Mouse (Mus musculus) gastrocnemius, postnatal 25 days (tissue): Measurements from ENCODE around the gene Mcrip1. TPM values are rescaled to one million over a fixed set of nuclear protein-coding genes. Genes with fewer than 3 reads are reported as not detected.
A peak's percentile ranks its signal among the peaks of the same experiment; 100 is the strongest.
"Not testable (repeated sequence)": the region's sequence is repeated elsewhere in the genome, so short reads cannot be mapped to it uniquely, and the experiment has no call there.

Experiments
- DNase-seq: peaks from one replicate; pipeline ENCODE4 v3.0.0; 2022
- long read RNA-seq, 2 experiments: library from polyadenylated mRNA; stranded (forward); transcript quantifications; one replicate each; pipeline ENCODE4 v2.0.0; 2021
- total RNA-seq, 2 experiments: library from RNA; stranded (reverse); gene quantifications; 1 replicate in 1 of 2; 2 replicates in 1 of 2; pipeline ENCODE4 v1.2.3; 2021

The Mcrip1 gene
- 10 to 100 TPM; 21.4 to 23.7 TPM for total RNA-seq
- long read RNA-seq, experiment 1, transcript Mcrip1-201 (5 exons, 1,205 nt): major isoform, 58 of 77 reads
- long read RNA-seq, experiment 1, partial matches to known transcripts: 2 of 77 reads
- long read RNA-seq, experiment 1, other reads (novel, unspliced or antisense): 15 of 77 reads
- long read RNA-seq, experiment 2, transcript Mcrip1-201 (5 exons, 1,205 nt): major isoform, 76 of 79 reads
- long read RNA-seq, experiment 2, partial matches to known transcripts: 1 of 79 reads
- long read RNA-seq, experiment 2, other reads (novel, unspliced or antisense): 1 of 79 reads

- peak; percentile 94 for DNase-seq
Measured at GRCm38 (mm10) chr11:120549168-120549945, at the start of gene Mcrip1. Mcrip1 (minus strand) TSS chr11:120549727.

GRCm38 (mm10) chr11:120598990-120599549 is 49.5 kb upstream of the Mcrip1 start:
- no peak for DNase-seq

GRCm38 (mm10) chr11:120598283-120598989 is 48.9 kb upstream of the Mcrip1 start, which contains the start of the genes Alyref and Anapc11:
Alyref (minus strand) TSS chr11:120598365.
Anapc11 (plus strand) TSS chr11:120598421.
- DNase-seq: peak; percentile 94

GRCm38 (mm10) chr11:120597240-120598235 is 48.0 kb upstream of the Mcrip1 start:
- DNase-seq: no peak

DNA sequence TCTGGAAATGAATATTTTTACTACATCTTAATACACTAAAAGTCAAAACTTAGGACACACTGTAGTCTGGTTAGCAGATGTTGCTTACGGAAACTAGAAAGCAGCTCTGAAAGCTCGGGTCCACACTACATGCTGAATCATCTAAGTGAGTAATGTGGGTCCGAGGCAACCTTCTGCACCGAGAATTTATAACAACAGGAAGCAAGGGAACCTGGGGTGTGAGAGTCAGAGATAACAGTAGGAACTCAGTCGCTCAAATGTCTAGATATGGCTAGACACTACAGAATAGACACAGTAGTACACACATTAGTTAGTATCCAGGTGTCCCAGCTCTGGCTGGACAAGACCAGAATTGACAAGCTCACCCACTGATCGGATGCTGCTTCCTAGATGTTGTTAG is 39.0 kb upstream of the Mcrip1 start:
- no peak for DNase-seq

DNA sequence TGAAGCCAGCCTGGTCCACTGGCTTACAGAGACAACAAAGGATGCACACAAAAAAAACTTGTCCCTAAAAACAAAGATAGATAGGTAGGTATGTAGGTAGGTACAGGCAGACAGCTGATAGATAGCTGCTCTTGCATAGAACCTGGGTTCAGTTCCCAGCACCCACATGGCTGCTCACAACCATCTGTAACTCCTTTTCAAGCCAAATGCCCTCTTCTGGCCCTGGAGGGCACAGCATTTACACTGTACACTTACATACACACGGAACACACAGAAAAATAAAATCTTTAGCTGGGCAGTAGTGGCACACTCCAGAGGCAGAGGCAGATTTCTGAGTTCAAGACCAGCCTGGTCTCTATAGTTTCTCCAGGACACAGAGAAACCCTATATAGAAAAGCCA is 34.4 kb upstream of the Mcrip1 start:
- DNase-seq: no peak

DNA sequence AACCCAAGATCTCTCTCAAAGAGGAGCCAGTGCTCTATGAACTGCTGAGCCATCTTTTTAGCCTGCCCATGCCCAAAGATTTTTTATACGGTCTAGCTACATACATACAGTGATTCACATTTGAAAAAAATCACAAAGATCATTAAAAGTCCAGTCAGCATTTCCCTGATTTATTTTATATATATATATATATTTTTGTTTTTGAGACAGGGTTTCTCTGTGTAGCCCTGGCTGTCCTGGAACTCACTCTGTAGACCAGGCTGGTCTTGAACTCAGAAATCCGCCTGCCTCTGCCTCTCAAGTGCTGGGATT is 33.4 kb upstream of the Mcrip1 start:
- DNase-seq: not testable (repeated sequence)

GRCm38 (mm10) chr11:120582268-120582981 is 32.9 kb upstream of the Mcrip1 start:
- no peak for DNase-seq

GRCm38 (mm10) chr11:120581490-120582267 is 32.2 kb upstream of the Mcrip1 start, which contains the start of gene Arhgdia:
Arhgdia (minus strand) TSS chr11:120581624.
- peak; percentile 88 for DNase-seq

- DNase-seq: peak; percentile 48
Measured at GRCm38 (mm10) chr11:120580871-120581331, 31.4 kb upstream of the Mcrip1 start.

DNA sequence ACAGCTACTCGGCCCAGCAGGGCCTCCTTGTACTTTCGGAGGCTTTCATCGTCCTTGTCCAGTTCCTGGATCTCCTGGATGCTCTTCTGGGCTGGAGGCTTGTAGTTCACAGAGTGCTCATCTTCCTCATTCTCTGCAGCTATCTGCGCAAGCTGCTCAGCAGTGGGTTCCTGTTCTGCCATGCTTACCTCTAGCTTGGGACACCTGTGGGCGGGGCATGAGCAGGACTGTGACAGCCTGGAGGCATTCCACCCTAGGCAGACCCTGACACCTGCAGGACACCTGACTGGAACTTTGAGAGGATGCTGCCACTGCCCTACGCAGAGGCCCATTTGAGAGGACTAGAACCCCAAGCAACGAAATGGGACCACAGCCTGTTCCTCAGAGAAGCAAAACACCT is 30.7 kb upstream of the Mcrip1 start:
- no peak for DNase-seq

DNA sequence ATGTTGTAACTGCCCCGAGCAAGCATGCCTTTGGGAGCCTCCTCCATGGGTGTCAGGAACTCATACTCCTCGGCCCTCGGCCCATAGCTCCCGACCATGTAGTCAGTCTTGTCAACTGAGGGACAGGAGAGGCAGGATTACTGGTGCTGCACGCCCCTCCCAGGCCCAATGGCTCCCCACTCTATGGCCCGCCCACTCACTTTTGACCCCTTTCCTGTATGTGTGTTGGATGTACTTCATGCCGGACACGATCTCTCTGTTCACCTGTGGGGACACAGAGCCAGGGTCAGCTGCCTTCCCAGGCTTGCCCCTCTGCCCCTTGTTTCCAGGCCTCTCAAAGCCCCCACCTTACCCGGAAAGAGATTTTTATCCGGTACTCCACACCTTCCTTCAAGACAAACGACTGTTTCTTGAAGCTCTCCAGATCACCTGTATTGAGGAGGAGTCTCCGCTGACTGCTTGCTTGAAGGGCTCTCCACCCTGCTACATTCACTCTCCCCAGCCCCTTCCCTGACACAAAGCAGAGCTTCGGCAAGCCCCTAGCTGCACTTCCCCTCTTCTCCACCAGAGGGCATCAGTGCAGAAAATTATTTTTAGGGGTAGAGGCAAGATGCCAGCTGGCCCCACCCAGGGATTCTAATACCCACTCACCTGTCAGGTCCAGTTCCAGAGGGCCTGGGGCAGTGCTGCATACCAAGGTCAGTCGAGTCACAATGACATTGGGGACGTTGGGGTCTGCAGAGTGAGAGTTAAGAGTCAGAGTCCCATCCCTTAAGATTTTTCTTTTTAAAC is 30.0 kb upstream of the Mcrip1 start:
- DNase-seq: peak; percentile 50

DNA sequence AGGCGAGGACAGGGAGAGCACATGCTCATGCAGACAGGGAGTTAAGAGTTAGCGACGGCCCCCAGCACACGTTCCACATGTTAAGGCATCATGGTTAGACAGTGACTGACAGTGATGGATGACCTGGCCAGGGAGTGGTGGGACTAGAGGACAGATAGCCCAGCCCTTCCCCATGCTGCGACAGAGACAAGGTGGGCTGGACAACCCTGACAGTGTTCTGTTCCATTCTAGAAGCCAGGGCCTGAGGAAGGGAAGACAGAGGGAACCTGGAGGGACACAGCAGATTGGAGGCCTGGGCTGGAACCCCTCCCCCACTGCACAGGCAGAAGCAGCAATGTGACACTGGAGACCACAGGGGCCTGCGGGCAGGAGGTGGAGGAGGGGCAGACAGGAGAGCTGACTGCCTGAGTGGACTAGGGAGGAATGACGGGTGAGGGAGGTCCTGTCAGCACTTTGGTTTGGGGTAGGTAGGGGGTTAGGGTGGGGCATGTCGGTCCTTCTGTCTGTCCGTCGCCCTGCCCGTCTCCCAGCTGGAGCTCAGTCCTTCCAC is 29.2 kb upstream of the Mcrip1 start:
- no peak for DNase-seq

GRCm38 (mm10) chr11:120578024-120578693 is 28.6 kb upstream of the Mcrip1 start:
- DNase-seq: peak; percentile 19

DNA sequence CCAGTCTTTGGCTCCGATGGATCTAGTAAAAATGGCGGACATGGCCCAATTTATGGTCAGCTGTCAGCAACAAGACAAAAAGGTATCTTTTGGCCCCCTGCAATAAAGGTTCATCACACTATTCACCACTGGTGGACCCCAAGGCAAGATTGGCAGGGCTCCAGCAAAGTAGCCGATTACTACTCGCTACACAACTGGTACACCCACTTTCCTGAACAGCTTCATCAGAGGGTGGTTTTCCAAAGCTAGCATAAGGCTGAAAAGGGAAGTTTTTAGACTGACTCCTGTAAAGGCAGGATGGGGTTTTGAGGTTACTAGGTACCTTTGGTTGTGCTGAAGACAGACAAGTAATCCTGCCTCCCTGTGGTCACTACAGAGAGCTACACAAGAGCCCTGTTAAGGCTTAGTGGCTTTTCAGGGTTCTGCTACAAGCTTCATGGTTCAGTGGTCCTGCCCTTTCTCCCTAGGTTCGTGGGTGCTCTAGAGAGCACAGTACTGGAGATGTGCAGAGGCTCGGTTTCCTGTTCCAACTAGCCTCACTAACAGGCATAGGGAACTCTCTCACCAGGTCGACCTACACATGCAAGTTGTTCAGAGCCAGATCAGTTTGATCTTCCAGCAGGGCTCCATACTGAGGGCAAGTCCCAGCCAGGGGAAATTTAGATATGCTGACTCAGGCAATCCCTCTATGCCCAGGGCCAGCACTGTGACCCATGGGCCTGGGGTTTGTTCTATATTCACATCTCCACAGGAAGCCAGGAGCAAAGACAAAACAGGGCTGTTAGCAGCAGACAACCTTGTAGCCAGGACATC is 27.9 kb upstream of the Mcrip1 start:
- no peak for DNase-seq

DNA sequence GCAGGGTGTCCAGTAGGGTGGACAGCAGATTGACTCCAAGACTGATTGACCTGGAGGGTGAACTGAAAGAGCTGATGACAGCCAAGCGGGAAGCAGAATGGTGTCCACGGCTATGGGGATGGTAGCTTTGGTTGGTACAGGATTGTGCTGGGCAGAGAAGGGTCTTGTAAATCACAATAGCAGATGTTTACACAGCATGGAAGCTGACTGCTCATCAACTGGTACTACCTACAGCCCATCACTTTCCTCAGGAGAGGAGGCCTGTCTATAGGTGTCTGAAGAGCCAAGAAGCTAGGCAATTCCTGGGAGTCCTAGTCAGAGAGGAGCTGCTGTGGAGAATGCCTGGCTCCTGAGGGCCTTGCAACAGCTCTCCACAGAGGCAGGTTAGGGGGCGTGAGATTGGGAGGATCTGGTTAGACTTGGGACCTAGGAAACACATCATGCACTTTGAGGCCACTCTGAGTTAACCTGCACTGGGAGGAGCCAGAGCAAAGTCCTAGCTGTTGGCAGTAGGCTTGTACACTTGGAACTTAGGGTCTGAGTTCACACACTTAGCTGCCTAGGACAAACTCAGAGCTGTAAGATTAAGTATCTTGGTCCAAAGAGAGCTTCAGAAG is 26.9 kb upstream of the Mcrip1 start:
- no peak for DNase-seq
